Mouse (Mus musculus) heart, adult 8-10 months (tissue): ENCODE data around the gene Rarb. TPM values are rescaled to one million over a fixed set of nuclear protein-coding genes. Genes with fewer than 3 reads are reported as not detected.

ENCODE experiments used
- DNase-seq: peaks from one replicate; pipeline ENCODE4 v3.0.0; 2022; ENCODE audit warnings: low spot score
- total RNA-seq, 4 experiments: library from RNA; stranded (reverse); gene quantifications; 2 replicates each; pipeline ENCODE4 v1.2.4; 2022

Gene Rarb
- total RNA-seq, 4 experiments from 2014 or later: 15.3 to 18.2 (median 17.3) TPM

DNA sequence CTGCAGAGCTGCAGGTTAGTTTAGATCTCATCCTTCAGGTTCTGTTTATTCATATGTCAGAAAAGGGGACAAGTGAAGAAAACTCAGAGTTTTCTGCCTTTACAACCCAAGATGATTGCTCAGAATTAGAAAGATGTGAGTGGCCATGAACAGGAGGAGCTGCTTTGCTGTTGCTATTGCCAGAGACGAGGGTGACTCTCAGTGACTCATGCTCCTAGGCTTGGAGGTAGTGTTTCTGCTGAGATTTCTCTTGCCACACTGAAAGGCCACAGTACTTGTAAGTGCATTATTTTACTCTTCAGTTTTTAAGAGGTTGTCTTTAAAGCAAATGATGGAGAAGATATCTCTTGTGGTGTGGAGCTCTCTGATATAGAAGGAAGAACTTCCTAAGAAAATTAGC, 277.3 kb downstream of the Rarb start:
- DNase-seq: no peak

DNA sequence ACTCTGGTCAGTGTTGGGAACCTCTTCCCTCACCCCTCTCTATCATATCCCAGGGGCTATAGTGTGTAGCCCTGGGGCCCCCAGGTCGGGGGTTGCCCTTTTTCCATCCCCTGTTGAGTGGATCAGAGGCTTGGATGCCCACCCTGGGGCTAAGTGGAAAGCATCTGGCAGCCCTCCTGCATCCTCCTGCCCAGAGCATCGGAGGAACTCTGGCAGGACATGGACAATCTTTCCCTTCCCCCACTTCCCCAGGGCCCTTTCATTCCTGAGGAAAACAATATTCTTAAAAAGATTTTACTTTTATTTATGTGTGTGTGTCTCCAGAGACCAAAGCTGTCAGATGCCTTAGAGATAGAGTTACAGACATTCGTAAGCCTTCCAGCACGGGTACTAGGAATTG, 281.5 kb downstream of the Rarb start:
- DNase-seq: no peak

DNA sequence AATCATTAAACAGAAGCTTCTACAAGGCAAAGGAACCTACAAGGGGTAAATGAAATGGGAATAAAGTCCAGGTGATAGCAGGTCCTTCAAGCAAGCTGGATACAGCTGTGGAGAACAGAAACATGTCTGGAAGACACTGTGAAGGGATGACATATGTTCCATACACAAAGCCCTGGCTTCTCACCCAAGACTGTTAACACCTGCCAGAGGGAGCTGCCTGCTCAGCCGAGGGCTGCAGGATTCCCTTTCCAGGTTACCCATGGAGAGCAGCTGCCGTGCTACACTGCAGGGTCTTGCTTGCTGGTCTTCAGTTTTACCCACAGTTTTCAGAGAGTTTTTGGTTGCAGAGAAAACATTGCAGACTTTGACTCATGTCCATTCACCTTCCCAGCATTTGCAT, 290.3 kb downstream of the Rarb start:
- DNase-seq: no peak

DNA sequence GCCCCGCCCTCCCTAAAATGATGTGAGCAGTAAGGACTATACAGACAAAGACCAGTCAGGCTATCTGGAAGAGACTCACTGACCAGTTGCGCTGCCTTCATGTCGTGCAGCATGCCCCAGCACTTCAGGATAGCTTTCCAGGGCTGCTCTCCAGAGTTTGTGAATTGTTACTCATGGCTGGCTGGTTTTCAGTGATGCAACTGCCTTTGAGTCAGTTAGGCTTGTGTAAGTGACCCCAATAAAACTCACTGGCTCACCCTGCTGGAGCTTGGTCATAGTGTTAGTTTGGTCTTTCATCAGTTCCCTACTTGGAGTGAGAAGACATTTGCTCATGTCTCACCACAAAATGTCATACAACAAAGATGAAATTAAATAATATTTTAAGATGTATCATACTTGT, 292.8 kb downstream of the Rarb start:
- peak; percentile 55 for DNase-seq

DNA sequence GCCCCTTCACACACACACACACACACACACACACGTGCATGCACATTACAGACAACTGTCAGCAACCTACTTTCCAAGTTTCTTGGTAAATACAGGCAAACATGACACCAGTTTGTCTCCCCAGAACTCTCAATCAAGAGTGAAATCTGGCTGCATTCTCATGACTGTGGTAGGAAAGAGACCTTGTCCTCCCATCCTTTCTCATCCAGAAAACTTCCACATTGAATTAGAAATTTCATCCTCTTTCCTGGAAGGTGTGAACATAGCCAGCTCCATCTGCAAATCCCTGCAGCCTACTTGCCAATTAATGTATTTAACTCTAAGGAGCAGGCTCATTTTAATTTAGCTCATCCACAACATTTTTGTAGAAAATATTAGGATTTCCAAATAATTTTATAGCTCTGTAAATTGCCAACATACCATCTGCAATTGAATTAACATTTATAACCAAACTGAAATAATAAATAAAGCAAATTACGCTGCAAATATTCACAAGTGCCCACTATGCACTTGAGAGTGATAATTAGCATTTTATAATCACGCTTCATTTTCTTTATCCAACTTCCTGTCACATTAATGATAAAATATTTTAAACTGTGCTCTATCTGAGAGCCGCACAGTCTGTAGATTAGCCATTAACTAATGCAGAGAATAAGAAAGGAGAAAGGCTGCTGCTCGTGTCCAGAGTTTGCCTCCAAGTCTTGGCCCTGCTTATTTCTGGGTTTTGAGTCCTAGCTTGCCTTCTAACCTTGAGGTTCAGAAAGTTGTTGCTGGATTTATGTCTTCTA, 293.6 kb downstream of the Rarb start:
- DNase-seq: no peak

DNA sequence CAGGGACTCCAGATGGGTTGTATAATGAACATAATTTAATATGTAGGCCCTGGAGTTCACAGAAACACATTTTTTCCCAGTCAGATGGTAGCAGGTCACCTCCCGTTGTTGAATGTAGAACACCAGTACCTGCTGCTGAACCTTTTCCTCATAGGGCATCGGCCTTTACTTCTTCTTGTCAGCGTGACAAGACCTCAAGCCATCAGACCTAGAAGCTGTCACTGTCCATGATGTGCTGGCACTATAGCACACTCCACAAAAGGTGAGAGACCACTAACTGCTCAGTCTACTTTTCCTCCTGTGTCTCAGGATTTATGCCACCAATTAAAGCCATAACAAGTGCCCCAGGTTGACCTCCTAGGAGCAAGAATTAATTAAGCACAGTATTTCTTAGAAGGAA, 296.1 kb downstream of the Rarb start:
- DNase-seq: no peak

DNA sequence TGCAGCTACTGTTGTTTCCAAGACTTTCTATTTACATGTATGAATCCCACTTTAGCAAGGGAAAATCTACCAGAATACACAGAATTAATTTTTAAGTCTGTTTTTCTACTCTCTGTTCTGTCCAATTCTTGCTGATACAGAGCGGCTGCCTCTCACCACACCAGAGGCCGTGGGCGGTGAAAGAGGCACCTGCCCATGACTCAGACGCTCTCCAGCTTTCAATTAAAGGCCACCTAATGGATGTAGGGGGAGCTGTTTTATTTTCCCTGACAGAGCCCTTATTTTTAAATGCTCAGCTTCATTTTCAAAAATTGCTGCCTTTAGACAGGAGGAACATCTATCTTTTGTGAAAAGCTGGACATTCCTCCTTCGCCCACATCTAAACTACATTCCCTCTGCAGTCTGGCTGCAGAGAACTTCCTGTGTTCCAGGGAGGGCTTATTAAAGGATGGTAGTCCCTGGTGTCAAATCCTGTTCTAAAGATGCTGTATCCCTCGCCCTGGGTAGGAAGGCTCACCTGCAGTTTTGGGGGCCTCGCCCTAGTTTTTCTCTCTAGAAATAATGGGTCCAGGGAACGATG, 299.3 kb downstream of the Rarb start:
- no peak for DNase-seq

DNA sequence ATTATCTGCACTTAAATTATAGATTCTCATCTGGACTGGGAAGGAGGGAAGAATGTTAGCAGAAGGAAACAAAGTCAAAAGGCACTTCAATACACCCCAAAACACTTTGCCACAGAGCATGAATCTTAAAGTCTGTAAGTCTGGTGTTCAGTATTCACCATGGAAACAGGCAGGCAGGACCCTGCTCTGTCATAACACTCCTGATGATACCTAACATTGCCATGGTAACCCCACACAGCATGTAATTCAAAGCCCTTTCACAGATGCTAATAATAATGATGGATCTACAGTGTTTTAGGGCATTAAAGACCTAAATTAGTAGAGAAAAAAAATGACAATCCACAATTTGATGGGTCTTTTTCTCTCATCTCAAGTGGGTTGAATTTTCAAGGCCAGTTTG, 301.0 kb downstream of the Rarb start:
- no peak for DNase-seq

DNA sequence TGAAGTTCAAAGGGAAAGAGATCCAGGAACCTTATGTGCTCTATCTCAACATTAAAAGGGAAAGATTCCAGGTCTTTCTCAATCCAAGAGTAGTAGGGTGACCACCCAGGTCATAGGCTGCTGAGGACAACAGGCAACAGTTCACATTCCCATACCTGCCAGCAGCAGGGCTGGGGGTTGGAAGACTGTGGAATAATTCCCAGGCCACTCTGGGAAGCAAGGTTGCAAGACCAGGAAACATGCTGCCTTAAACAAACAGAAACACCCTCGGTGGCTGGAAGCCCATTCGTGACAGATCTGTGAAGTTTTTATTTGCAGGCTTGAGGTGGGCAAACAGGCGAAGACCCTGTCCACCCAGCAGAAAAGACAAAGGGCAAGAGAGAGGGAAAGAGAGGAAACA, 303.2 kb downstream of the Rarb start:
- DNase-seq: no peak

DNA sequence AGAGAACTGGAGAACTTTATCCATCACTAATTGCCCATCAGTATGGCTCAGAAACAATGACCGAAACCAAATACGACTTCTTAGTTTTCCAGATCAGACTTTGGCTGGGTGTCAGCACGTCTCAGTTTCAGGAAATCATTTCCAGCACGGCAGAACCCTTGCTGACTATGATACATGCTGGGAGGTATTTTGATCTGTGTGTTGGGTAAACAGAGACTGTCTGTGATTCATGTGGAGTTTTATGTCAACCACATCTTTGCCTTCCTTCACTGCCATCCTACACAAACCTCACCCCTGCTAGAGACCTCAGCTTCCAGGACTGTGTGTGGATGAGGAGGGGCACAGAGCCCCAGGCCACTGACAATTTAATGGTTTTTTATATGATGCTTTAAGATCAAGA, 308.4 kb downstream of the Rarb start:
- DNase-seq: no peak

DNA sequence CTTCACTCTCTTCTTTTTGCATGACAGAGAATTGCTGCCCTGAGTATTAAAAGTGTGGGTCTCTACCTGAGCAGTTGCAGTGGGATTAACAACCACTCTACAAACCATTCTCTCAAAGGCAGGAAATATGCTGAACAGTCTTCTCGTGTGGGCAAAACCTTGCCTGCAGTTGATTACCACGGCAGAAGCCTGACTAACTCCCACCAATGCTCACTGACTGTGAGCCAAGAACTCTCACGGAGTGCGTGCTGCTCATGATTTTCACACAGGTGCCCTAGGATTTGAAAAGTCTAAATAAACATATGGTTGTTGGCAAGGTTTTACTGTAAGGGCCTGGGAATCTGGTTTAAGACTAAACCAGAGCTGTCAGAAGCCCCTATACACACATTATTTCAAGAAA, 309.1 kb downstream of the Rarb start:
- no peak for DNase-seq

DNA sequence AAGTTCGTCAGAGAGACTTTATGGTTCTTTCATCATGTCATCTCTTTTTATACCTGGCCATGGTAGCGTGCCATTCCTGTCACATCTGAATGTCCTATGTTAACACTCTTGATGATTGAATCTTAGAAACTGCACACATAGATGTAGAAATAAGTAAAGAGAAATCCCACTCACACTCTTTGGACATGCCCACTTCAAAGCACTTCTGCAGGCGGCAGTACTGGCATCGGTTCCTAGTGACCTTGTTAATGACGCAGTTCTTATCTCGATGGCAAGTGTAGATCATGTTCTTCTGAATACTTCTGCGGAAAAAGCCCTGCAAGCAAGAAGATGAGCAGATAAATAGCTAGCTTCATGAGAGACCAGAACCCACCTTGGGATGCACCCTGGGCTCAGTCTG, 310.2 kb downstream of the Rarb start:
- no peak for DNase-seq

DNA sequence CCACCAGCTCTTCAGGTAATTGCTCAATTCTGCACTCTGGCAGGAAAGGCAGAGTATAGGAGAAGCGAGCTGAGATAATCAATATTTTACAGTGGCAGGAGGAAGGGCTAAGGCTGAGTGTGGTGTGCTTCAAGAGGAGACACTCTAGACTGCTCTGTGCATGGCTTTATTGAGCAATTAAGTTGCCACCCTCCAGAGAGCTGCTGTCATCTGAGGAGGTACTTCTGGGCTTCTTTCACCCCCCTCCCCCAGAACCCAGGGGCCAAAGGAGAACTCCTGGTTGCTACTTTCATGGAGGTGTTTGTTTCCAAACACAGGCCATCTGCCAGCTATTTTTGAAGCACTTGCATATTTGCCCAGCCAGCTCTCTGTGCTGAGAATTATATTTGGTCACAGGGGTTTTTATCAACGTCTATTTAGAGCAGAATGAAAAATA, 321.7 kb downstream of the Rarb start:
- peak; percentile 66 for DNase-seq

DNA sequence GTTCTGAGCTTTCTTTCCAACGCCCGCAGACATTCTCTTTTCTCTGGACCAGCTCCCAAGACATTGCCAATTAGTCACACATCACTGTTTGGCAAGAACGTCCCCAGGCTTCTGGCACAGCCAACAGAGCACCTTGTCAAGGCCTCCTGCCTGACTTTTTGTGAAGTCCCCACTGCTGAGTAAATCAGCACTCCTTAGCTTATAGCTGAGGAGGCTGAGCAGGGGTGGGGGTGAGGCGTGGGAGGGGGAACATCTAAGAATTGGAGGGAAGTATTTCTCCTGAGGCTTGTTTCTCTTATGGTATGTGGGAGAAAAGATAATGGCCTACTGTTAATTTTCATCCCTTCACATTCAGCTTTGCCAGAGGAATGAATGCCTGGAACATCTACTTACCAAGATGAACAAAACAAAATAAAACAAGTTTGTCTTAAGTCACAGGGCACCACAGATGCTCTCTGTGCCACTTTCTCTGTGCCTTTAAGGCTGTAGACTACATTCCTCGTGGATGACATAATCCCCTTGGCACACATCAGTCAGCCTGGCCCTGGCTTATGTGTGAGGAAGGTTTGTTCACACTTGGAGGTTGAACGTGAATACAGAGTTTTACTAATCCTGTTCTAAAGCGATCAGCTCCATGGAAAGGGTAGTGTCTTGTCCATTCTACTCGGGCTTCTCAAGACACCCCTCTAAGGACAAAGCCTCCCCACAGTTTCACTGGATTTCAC, 335.1 kb downstream of the Rarb start:
- no peak for DNase-seq

DNA sequence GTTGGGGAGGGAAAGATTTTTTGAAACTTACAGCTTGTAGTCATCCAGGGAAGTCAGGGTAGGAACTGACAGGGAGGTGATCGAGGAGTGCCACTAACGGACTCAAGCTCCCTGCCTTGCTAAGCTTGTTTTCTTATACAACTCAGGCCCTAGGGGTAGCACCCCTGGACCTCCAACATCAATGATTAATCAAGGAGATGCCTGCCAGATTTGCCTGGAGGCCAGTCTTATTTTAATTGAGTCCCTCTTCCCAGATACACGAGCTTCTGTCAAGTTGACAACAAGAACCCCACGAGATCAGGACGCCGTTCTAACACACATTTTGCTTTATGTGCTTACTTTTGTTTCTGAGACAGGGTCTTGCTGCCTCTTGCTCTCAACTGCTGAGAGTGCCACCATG, 338.3 kb downstream of the Rarb start:
- no peak for DNase-seq

DNA sequence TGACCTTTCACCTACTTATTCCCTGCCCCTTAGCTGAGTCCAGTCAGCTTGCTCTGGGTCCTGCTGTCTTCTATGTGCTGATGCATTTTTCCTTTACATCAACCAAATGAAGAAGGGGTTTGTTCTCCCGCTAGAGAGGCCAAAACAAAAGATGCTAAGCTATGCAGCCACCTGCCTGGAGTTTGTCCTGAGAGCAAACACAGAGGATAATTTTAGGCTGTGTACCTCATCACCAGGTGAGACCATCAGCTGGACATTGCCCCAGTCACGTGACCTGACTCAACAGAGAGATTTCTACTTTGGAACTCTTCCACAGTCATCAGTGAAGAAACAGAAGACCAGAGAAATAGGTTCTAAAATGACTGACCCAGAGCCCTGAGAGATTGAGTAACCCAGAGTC, 339.4 kb downstream of the Rarb start:
- no peak for DNase-seq

DNA sequence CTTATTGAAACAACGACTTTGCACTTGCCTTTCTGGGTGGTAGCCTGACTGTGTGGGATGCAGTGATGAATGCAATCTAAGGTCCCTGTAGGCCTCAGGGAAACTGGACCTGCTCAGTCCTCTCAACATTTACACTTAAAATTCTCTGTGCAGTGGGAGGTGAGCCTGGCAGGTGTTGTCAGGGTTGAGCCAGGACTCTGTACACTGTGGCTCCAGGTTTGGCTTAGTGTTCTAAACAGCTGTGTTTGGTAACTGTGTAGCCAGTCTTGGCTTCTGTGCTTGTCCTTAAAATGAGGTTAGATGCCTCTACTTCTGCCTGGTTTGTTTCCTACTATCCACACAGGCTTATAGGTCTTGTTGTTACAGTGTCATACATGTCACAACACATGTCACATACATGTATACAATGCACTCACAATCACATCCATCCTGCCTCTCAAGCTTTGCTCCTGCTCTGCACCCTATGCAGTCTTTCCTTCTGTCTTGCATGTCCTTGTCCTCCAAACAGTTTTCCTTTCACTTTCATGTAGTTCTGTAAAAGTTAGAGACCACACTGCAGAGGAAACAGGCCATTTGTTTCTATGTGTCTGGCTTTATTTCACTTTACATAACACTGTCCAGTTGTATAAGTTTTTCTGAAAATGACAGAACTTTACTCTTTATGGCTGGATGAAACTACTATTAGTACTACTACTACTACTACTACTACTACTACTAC, 340.2 kb downstream of the Rarb start:
- no peak for DNase-seq

DNA sequence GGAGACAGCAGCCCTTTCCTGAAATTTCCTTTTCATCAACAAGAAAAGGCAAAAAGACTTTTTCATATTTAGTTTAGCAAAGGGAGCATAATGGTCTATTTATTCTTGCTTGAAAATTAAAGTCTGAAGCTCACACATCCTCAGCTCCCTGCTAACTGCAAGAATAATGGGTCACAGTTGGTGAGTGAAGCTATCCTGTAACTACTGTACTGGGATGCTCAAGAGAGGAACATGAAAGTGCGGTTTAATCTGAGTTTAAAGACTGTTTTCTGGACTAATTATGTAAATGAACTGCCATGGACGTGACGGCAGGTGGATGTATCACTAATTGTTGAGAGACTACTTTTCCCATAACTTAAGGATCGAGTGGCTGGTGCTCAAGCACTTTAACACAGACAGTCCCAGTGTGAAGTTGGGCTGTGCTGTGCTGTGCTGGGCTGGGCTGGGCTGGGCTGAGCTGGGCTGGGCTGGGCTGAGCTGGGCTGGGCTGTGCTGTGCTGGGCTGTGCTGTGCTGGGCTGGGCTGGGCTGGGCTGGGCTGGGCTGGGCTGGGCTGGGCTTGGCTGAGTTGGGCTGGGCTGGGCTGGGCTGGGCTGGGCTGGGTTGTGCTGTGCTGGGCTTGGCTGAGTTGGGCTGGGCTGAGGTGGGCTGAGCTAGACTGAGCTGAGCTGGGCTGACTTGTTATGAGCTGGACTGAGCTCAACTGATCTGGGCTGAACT, 370.5 kb downstream of the Rarb start:
- no peak for DNase-seq

DNA sequence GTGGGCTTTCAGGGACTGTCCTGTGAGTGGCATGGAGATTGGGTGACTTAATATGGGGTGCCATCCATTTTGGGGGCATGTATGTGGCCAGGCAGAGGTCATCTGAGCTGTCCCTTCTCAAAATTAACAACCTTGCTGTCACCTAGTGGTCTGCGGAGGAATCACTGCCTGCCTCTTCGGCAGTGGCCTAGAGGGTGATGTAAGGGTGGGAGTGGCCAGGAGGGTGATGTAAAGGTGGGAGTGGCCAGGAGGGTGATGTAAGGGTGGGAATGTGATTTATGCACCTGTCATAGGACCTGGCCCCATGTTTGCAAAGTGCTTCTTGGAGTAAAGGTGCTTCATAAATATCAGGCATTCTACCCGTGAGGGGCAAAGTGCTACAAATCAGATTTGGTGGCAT, 371.4 kb downstream of the Rarb start:
- no peak for DNase-seq

DNA sequence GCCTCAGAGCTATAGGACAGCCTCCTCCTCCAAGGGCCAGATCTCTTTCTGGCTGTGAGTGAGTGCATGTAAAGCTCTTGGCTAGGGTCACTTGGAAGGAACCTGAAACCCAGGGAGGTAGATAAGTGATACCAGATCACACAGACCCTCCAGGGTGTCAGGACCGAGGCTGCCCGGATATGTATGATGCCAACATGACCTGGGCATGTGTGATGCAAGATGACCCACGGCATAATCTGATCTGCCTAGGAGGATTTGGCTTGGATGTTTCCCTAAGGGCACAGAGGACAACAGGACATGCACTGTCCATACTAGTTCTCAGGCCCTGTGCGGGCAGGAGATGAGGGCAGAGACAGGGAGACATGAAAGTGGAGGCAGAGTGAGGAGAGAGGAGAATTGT, 374.1 kb downstream of the Rarb start:
- DNase-seq: no peak

DNA sequence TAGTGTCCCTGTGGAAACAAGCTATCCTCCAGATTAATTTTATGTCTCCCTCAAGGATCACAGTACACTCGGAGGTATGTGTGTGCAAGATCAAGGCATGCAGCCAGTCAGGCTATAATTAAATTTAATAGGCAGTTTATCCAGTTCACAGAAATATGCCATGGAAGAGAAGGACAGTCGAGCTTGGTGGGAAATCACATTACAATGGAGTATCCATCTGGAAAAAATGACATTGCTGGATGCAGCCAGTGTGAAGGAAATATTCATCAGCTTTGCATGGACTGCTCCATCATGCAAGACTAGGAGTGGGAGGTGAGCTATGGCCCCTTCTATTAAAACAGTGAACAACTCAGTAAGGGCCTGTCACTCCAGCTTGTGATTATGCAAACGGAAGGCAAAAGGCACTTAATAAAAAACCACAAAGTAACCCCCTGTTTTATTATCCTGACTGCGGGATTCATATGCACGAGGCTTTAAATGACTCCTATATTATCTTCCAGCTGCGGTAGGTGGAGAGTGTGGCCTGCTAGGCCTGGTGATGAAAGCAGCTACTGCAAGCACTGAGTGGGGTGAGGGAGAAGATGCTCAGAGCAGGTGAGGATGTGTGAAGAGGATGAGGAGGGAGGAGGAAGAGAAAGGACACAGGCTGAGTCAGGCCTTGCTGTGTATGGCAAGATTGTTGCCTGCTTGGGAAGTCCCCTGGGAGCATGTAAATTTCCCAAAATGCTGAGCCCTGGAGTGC, 379.4 kb downstream of the Rarb start:
- no peak for DNase-seq
